Mouse (Mus musculus): Measurements from ENCODE around the gene Exo5. TPM values are rescaled to one million over a fixed set of nuclear protein-coding genes. Genes with fewer than 3 reads are reported as not detected.

Gene Exo5
- total and polyA plus RNA-seq, 2 experiments from 2014 or later: 8.6 to 13.4 TPM

- peaks cover 15% of the 10 kb centered on the region; the same call in 1 of the 2 replicates for H3K4me1 ChIP-seq (ENCODE audit: insufficient read depth, low read length)
- H3K9ac ChIP-seq (replicated peaks; ENCODE audit: low read length): no peak overlapping the region
- no peak overlapping the region for H3K4me3 ChIP-seq (ENCODE audit: low read length)
- H3K36me3 ChIP-seq (ENCODE audit: insufficient read depth, low read length): no peaks in the 10 kb centered on the region
- H3K9me3 ChIP-seq (ENCODE audit: low read length): no peaks in the 10 kb centered on the region
- no peak overlapping the region for H3K4me2 ChIP-seq (ENCODE audit: low read depth, low read length)
- ATAC-seq (no peak), DNase-seq (ENCODE audit: low spot score) (peak; percentile 44)
- H3K27ac ChIP-seq: no peak overlapping the region
- TF ChIP-seq CTCF (IDR thresholded peaks at IDR 0.05; ENCODE audit: low read depth): peak; percentile 56
- 75% methylated on average over 11 of the region's 11 CpGs for WGBS
- H3K27me3 ChIP-seq (ENCODE audit: insufficient read depth, low read length): no peaks in the 10 kb centered on the region
Measured at GRCm38 (mm10) chr4:120894584-120894983, 30.2 kb downstream of the Exo5 start.

DNA sequence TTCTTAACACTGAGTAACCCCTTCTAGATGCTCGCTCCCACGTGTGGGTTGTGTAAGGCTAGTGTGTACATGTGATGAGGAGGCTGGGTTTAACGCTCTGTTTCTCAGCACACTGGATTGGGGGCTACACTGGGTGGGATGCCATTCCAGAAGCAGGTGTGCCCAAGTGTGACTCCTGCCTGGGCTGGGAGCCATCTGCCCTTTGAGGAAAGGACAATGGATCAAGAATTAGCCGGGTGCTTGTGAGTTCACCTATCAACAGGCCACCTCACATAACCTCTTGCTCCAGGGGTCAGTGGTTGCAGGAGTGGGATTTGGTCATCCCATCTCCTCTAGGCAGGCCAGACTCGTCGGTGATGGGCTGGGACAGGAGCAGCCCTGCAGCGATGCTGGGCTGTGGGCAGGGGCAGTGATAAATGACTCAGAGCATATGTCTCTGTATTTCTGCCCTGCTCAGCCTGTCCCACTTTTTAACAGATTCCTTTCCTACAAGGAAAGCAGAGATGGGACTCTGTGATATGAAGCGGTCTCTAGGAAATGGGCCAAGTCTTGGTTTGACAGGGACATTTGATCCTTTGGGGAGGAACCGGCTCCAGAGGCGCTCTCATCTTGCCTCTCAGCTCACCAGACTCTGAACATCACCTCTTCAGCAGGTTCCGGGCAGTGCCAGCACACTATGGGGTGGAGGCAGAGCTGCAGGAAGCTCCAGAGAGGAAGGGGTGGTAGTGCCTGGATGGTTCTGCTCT, 31.0 kb downstream of the Exo5 start:
- H3K27me3 ChIP-seq (ENCODE audit: insufficient read depth, low read length): no peaks in the 10 kb centered on the region
- H3K4me2 ChIP-seq (ENCODE audit: low read depth, low read length): no peak overlapping the region
- peaks cover 15% of the 10 kb centered on the region; the same call in 1 of the 2 replicates for H3K4me1 ChIP-seq (ENCODE audit: insufficient read depth, low read length)
- ATAC-seq: no peak
- no peaks in the 10 kb centered on the region for H3K36me3 ChIP-seq (ENCODE audit: insufficient read depth, low read length)
- no peak overlapping the region for H3K9ac ChIP-seq (replicated peaks; ENCODE audit: low read length)
- WGBS: 63% methylated on average over 11 of the region's 11 CpGs
- no peak overlapping the region for H3K4me3 ChIP-seq (ENCODE audit: low read length)
- no peak for DNase-seq (ENCODE audit: low spot score)
- no peak overlapping the region for H3K27ac ChIP-seq
- no peak for TF ChIP-seq CTCF (IDR thresholded peaks at IDR 0.05; ENCODE audit: low read depth)
- no peaks in the 10 kb centered on the region for H3K9me3 ChIP-seq (ENCODE audit: low read length)

DNA sequence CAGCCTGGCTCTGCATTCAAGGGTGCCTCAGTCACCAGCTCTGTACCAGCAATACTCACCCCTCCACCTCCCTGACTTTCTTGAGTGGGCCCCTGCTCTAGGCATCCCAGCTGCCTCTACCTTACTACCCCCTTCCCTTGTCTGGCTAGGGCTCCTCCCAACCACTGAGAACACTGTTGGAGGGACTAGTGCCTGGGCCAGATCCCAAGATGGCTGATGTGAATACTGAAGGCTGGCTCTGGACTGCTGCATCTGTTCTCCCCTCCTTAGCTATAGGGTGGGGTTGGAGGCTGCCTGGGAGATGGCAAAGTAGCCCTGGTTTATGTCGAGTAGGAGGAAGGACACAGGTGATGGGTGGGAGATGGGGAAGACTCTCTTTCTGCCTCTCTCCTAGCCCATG, 32.3 kb downstream of the Exo5 start:
- H3K4me1 ChIP-seq (ENCODE audit: insufficient read depth, low read length): peaks cover 15% of the 10 kb centered on the region; the same call in 1 of the 2 replicates
- no peaks in the 10 kb centered on the region for H3K27me3 ChIP-seq (ENCODE audit: insufficient read depth, low read length)
- ATAC-seq (no peak), DNase-seq (ENCODE audit: low spot score) (no peak)
- H3K27ac ChIP-seq: no peak overlapping the region
- no peak overlapping the region for H3K4me2 ChIP-seq (ENCODE audit: low read depth, low read length)
- H3K9me3 ChIP-seq (ENCODE audit: low read length): no peaks in the 10 kb centered on the region
- H3K9ac ChIP-seq (replicated peaks; ENCODE audit: low read length): no peak overlapping the region
- no peak overlapping the region for H3K4me3 ChIP-seq (ENCODE audit: low read length)
- 60% methylated on average over 1 of the region's 1 CpGs for WGBS
- no peaks in the 10 kb centered on the region for H3K36me3 ChIP-seq (ENCODE audit: insufficient read depth, low read length)
- no peak for TF ChIP-seq CTCF (IDR thresholded peaks at IDR 0.05; ENCODE audit: low read depth)

DNA sequence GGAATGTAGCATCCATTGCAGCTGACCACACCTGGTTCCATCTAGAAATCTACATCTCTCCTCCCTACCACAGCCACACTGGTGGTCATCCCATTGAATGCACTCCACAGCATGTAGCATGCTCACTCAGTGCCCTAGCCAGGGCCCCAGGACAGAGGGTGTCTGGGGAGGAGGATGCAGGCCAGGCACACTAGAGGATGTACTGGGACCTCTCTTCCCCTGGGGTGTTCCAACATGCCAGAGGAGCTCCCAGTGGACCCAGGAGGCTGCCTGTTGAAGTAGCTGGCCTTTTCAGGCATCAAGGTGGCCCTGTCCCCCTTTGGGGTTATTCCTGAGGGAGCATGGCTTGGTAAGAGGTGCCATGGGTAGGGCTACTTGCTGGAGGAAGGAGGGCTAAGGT, 32.9 kb downstream of the Exo5 start:
- Histone ChIP-seq H3K4me2 (ENCODE audit: low read depth, low read length) (no peak overlapping the region), H3K4me3 (ENCODE audit: low read length) (no peak overlapping the region), H3K27me3 (ENCODE audit: insufficient read depth, low read length) (no peaks in the 10 kb centered on the region), H3K4me1 (ENCODE audit: insufficient read depth, low read length) (peaks cover 15% of the 10 kb centered on the region; the same call in 1 of the 2 replicates), H3K36me3 (ENCODE audit: insufficient read depth, low read length) (no peaks in the 10 kb centered on the region), H3K9ac (replicated peaks; ENCODE audit: low read length) (no peak overlapping the region), H3K9me3 (ENCODE audit: low read length) (no peaks in the 10 kb centered on the region), H3K27ac (peak overlapping the region; percentile 7; the same call in 1 of the 2 replicates)
- ATAC-seq: no peak
- DNase-seq (ENCODE audit: low spot score): no peak
- TF ChIP-seq CTCF (IDR thresholded peaks at IDR 0.05; ENCODE audit: low read depth): no peak

- H3K4me1 ChIP-seq (ENCODE audit: insufficient read depth, low read length): peaks cover 11% of the 10 kb centered on the region; the same call in 1 of the 2 replicates
- 48% methylated on average over 11 of the region's 11 CpGs for WGBS
- DNase-seq (ENCODE audit: low spot score): peak; percentile 56
- no peaks in the 10 kb centered on the region for H3K36me3 ChIP-seq (ENCODE audit: insufficient read depth, low read length)
- ATAC-seq: peak; percentile 52
- H3K27me3 ChIP-seq (ENCODE audit: insufficient read depth, low read length): no peaks in the 10 kb centered on the region
- no peak overlapping the region for H3K9ac ChIP-seq (replicated peaks; ENCODE audit: low read length)
- no peak overlapping the region for H3K4me3 ChIP-seq (ENCODE audit: low read length)
- peak overlapping the region; percentile 15; the same call in 1 of the 2 replicates for H3K27ac ChIP-seq
- H3K4me2 ChIP-seq (ENCODE audit: low read depth, low read length): no peak overlapping the region
- no peaks in the 10 kb centered on the region for H3K9me3 ChIP-seq (ENCODE audit: low read length)
- TF ChIP-seq CTCF (IDR thresholded peaks at IDR 0.05; ENCODE audit: low read depth): no peak
Measured at GRCm38 (mm10) chr4:120890754-120891440, 33.9 kb downstream of the Exo5 start.

DNA sequence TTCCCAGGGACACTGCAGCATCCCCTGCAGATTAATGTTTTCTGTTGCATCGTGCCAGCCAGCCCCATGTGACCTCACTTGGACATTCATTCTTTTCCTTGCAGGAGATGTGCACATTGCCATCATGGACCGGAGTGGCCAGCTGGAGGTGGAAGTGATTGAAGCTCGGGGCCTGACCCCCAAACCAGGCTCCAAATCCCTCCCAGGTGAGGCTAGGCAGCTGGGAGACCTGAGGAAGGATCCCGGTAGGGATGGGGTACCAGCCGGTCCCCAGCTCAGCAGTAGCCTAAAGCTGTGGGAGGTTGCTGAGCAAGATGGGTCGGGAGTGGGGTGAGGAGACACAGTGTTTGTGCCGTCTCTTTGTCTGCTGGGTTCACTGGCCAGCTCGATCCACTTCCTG, 35.9 kb downstream of the Exo5 start:
- ATAC-seq (no peak), DNase-seq (ENCODE audit: low spot score) (no peak)
- Histone ChIP-seq H3K9me3 (ENCODE audit: low read length) (no peaks in the 10 kb centered on the region), H3K27ac (no peak overlapping the region), H3K4me2 (ENCODE audit: low read depth, low read length) (no peak overlapping the region), H3K36me3 (ENCODE audit: insufficient read depth, low read length) (no peaks in the 10 kb centered on the region), H3K4me1 (ENCODE audit: insufficient read depth, low read length) (peaks cover 6% of the 10 kb centered on the region; the same call in 1 of the 2 replicates), H3K27me3 (ENCODE audit: insufficient read depth, low read length) (no peaks in the 10 kb centered on the region), H3K4me3 (ENCODE audit: low read length) (no peak overlapping the region), H3K9ac (replicated peaks; ENCODE audit: low read length) (no peak overlapping the region)
- 64% methylated on average over 8 of the region's 8 CpGs for WGBS
- no peak for TF ChIP-seq CTCF (IDR thresholded peaks at IDR 0.05; ENCODE audit: low read depth)

Measured in hindbrain, postnatal 0 days (tissue).